Mouse (Mus musculus) embryonic fibroblast, embryonic 13.5 days (primary cell): ENCODE measurements at regions not wholly inside any gene's neighbourhood (a gene's known extent, or its start where the extent isn't known, plus 50 kb on each side); places are given as distances from the start of the nearest gene placed in this dataset.

Experiments used
- CTCF ChIP-seq: IDR thresholded peaks from 2 replicates; pipeline ENCODE4 v1.5.1; 2011; ENCODE audit warnings: mild to moderate bottlenecking, control low read depth, low read length, moderate library complexity, borderline replicate concordance; ENCODE audit not compliant: insufficient read depth
- POLR2A ChIP-seq: IDR thresholded peaks from 2 replicates; pipeline ENCODE4 v1.6.1; 2011; ENCODE audit warnings: low read depth, mild to moderate bottlenecking, control low read depth, low read length, moderate library complexity

DNA sequence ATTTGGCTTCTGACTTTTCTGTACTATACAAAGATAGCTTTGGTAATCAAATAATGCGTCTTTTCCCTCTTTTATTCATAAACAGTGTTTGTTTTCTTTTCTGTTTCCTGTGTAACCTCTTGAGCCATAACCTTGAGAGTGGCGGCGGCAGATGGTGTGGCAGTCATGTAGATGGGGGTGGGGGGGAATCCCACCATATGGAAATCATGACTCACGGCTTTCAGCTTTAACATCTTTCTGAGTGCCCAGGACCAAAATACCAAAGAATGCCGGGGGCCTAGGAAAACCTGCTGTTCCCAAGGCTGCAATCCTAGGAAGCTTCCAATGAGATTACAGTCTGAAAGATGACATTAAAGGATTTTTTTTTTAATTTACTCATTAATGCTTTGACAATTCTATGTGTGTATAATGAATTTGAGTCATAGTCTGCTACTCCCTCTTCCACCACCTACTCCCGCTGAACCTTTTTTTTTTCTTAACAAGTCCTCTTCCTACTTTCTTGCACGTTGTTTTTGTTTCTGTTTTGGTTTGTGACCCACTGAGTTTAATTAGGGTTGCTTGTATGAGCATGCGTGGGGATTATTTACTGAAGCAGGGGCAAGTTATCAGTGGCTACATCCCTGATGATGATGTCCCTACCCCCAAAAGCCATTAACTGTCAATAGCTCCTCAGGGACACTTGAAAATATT lies 60.2 kb upstream of the Ap1s2 start:
- no peak for TF ChIP-seq POLR2A
- no peak for TF ChIP-seq CTCF
